Mouse (Mus musculus) spleen, postnatal 4 days (tissue): ENCODE measurements around the gene Gdf1.
A peak's percentile ranks its signal among the peaks of the same experiment; 100 is the strongest.

ENCODE experiments used
- DNase-seq, 2 experiments: peaks; one replicate each; pipeline ENCODE4 v3.0.0; 2022; ENCODE audit warnings: low spot score in 2 of 2

The Gdf1 gene

DNA sequence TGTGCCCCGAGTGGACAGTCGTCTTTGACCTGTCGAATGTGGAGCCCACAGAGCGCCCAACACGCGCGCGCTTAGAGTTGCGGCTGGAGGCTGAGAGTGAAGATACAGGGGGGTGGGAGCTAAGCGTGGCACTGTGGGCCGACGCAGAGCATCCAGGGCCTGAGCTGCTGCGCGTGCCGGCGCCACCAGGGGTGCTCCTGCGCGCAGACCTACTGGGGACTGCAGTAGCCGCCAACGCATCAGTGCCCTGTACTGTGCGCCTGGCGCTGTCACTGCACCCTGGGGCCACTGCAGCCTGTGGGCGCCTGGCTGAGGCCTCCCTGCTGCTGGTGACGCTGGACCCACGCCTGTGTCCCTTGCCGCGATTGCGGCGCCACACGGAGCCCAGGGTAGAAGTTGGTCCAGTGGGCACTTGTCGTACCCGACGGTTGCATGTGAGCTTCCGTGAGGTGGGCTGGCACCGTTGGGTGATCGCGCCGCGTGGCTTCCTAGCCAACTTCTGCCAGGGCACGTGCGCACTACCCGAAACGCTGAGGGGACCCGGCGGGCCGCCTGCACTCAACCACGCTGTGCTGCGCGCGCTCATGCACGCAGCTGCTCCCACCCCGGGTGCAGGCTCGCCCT is 1.2 kb downstream of the Gdf1 start:
- DNase-seq: peak in 1 of 2 experiments; percentile 75

DNA sequence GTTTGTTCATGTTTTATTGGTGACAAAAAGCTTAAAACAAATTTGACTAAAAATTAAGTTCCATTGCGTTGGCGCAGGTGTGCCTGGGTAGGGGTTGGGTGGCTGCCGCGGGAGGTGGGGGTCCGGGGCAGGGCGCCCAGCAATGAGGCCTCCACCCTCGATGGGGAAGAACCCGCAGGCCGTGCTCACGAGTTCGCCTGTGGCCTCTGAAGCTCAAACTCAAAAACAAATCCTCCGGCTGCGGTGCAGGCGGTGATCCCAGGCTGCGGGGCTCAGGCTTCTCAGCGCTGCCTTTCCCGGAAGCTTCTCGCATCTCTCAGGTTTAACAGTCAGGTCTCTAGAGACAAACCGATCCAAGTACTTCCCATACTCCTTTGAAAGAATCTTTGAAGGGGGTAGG is 1.9 kb downstream of the Gdf1 start:
- DNase-seq: no peak

DNA sequence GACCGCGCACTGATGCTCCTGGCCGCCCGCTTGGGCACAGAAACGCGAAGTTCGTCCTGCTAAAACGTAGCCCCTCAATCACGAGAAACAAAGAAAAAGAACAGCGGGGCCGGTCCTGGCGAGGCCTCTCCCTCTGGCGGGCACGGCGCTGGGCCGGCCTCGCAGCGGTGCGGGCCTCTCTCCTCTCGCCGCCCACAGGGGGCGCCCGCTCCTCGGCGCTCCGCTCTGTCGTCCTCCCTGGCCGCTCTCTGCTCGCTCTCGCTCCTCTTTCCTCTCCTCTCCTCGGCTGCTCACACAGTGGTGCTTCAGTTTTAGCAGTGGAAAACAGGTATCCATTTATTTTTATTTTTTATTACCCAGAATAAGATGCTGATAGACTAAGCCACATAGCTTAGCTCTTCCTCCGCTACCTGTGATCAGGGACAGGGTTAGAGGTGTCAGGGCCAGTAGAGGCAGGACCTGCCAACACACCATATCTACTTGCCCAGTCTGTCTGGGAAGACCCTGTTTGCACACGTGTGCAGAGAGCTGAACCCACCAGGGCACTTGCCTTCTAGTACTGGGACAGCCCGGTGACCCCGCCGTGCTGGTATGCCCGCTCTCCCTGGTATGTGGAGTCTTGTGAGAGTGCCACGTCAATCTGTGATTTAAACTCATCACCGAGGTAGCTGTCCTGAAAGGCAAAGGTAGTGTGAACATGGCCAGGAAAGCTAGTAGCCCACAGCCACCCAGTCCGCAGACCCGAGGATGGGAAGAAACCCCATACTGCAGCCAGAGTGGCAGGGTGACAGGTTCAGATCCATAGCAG is 2.7 kb downstream of the Gdf1 start:
- DNase-seq: peak in 1 of 2 experiments; percentile 78

DNA sequence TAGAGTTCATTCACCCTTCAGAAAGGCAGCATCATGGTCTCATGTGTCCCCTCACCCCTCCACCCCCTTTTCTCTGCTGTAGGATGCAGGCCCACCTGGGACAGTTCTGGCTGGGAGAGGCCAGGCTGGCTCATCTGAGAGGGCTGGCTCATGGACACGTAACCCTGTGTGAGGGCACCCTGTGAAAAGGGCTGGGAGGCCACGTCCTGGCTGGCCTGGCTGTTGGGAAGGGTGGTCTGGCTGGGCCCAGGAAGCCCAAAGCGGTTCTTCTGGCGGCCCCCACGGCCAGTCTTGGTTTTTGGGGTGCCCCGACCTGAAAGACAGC is 3.2 kb downstream of the Gdf1 start:
- DNase-seq: no peak

DNA sequence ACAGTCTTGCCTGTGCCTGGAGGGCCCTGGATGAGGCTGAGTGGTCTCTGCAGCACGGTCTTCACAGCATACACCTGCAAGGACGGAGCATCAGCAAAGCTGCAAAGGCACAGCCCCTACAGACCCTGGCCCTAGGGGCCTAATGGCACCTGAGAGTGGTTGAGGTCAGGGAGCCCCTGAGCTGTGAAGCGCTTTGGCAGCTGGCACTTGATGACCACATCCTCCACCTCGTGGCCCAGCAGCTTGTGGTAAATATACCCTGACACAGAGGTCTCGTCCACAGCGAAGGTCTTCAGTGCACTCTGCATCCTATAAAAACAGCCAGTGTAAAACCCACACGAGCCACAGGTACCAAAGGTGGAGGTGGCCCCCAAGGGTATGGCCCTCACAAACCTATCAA is 9.3 kb downstream of the Gdf1 start:
- no peak for DNase-seq

DNA sequence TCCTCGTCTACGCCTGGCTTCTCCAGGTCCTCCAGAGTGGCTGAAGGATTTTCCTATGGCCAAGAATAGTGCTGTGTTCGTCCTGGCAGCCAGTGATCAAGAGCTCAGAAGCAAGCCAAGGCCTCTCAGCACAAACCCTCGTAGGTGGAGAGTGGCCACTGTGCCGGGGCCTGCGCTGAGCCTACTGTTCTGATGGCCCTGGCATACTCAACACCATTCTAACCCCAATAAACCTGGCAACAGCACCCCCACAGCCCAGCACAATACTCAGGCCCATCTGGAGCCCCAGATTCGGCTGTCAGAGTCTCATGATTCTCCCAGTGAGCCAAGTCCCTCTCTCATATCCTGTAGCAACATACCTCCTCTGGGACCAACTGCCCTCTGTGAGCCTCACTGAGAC is 11.0 kb downstream of the Gdf1 start:
- DNase-seq: no peak

DNA sequence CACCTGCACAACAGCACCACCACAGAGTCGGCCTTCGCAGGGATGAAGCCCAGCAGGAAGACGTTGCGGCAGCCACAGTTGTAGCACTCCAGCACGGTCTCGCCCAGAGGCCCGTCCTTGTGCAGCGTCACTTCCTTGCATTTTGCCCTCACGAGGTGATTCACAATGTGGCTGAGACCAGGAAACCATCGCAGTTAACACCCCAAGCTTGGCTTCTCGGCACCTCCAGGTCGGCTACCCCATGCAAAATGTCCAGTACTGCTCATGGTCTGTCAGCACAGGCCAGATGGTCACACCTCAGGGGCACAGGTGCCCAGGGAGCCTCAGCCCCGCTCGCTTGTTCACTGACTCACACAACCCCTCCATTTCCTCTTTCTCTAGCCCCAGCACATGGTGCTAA is 12.4 kb downstream of the Gdf1 start:
- DNase-seq: no peak

DNA sequence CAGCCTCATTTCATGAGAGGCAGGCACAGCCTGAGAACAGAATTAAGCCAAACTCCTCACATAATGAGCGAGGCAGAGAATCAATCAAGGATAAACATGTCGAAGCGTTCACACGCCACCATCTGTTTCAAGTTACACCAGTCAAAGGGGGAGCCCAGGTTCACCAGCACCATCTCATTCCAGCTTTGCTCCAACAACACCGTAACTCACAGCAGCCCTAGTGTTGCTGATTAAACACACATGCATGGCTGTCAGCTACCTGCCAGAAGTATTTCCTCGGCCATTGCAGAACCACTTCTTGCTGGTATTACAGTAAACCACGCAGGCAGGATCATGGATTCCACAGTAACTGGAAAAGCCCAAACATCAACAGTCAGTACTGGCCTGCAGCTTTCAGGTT is 13.5 kb downstream of the Gdf1 start:
- DNase-seq: no peak

DNA sequence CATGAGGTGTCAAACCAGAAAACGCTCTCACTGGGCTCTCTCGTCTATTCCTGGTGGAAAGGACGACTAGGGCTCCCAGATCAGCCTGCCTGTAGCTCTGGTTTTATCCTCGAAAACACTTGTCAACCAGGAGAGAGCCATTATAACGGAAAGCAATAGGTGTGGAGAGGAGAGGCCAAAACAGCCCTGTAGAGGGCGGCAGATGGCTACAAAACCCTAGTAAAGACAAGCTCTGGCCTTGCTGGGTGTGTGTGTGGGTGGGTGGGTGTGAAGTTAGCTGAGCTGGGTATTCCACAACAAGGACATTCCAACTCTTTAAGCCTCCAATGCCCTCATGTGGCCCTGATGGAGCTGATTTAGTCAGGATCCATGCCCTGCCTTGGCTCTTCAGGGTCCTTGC is 14.1 kb downstream of the Gdf1 start:
- DNase-seq: peak; percentile 40 to 70

DNA sequence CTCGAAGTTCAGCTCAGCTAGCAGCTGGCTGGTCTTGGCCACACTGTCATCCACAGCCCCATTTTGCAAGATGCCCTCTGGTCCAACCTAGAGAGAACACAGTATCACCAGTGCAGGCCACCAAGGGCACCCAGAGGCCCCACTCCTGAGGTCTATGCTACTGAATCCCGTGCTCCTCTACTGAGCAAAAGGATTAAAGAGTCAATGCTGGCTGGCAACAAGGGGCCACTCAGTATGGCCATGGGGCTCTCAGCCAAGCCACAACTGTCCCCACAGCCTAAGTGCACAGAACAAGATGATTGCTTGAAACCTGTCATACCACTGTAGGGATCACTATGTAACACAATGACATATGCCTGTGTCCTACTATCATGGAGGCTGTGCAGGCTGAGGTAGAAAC is 14.7 kb downstream of the Gdf1 start:
- DNase-seq: no peak

DNA sequence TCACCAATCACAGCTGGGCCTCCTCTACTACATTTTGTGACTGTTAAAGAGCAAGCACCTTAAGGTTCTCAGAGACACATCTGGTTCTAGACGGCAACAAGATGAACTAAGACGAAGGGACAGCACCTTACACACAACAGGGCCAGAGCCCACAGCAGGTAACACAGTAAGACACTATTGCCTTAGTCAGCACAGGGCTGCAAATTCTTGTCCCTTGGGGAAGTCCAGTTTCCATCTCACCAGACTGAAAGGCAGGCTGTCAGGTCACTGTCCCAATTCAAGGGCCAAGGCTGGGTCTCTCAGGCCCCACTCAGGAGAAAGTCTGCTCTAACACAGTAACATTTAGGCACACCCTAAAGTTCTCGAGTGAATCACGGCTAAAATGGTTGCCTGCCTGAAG is 17.8 kb downstream of the Gdf1 start:
- peak in 1 of 2 experiments; percentile 57 for DNase-seq

DNA sequence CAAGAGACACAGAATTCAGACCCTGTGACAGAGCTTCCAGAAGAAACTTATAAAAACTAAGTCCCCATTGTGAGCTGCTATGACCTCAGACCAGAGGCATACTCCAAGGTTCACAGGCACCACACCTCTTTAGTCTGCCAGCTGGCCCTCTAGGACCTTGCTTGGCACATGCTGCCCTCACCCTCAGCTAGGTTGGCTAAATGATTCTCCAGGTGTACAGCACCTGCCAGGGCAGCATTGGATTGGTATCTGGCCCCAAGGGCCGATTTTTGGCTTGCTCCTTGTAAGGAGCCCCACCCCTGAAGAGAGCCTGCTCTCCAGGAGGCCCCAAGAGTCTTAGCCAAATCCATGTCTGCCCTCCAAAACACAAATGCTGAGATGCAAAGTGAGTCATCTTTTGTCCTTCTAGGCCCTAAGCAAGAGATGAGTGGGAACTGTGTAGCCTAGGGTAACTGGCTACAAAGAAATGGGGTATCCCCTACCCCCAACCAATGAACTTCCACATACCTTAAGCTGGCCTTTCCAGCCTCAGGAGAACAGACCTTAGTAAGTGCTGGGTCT is 18.3 kb downstream of the Gdf1 start:
- DNase-seq: no peak

DNA sequence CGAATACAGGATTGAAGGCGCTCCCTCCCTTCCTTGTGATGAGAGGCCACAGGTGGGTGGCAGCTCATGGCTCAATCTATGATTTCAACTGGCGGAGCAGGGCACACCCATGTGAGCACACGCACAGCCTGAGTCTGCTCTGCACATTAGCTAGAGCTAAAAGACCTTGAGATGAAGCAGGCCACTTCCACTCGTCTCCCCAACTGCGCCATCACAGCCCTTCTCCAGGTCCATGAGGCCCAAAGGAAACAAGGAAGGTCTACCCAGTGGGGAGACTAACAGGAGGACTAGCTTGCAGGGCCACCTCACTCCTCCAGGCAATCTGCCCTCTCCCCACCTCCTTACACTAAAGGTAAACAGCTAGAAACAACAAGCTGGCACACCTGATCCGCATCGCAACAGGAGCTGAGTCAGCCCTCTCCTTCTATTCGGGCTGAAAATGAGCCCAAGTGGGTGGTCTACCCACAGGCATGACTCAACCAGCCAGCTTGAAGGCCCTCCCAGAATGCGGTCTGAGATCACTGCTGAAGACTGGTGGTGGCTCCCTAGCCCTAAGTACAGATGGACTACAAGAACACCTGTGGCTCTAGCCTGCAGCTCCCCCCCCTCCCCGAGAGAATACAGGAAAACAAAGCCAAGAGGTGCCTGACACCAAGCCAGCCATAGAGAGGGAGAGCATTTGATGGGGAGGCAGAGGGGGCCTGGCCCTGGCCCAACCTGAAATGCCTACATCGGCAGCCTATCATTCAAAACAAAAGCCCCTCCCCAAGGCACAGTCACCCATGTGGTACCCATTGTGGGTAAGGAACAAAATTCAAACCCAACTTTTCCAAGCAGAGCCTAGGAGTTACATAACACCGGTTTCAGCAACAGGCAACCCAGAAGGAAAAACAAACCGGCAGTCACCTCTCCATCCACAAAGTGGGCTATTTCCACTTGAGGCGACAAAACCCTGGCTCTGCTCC is 21.7 kb downstream of the Gdf1 start:
- no peak for DNase-seq

DNA sequence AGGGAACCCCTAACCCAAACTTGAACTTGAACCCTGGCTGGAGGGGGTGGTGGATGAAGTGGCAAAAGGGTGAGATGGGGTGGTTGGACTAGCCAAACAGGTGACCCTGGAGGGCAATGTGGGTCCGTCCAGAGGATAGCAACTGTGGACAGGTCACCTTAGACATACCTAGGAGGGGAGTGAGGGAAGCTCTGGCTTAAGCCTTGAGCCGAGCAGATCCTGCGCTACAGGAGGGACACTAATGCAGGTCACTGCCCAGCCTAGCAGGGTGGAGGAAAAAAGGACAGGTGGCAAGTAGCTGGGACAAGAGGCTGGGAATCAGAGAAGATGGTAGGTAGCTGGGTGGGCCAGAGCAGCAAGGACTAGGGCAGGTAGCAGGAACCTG is 22.4 kb downstream of the Gdf1 start:
- DNase-seq: no peak

DNA sequence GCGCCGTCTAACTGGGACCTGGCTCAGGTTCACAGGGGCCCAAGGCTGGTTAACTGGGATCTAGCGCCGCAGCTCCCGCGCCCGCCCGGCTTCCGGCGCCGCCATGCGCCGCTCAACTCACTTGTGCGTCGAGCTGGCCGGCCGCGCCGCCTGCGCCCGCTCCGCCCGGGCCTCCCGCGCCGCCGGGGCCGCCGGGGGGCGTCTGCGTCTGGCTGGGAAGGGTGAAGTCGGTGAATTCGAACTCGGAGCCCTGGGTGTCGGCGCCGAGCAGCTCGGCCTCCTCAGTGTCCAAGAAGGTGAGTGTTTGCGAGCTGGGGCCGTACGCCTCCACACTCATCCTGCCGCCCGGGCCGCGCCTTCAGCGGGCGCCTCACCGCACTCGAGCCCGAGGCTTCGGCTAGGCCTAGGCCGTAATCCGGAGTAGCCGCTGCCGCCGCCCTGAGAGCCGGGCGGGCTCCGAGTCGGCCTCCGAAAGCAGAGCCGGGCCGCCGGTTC is 23.1 kb downstream of the Gdf1 start:
- DNase-seq: peak; percentile 71 to 89

DNA sequence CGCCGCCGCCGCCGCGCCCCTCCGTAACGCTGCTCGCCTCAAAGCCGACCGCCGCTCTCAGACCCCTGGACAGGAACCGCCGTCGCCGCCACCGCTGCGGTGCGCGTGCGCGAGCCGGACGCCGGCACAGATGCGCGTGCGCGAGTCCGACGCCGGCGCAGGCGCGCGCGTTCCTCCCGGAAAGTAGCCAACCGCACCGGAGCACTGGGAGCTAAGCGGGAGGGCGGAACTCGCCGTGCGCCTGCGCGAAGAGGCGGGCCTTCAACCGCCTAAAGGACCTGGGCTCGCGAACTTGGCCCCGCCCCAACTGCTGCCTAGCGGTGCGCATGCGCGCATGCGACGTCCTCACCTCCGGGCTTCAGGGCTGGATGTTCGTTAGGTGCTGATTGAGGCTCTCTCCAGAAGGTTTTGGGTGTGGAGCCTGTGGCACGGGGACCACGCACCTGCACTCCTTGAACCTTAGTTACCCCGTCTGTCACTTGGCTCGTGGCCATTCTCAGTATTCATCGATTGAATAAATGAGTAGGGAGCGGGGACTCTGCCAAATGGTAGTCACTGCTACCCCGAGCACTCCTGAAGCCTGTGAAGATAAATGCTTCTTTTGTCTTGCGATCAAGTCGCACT is 23.7 kb downstream of the Gdf1 start, which contains the start of gene Upf1:
TSS of gene Upf1 (minus strand) at position 85 of the 624 bp plus-strand sequence.
- DNase-seq: peak; percentile 100

DNA sequence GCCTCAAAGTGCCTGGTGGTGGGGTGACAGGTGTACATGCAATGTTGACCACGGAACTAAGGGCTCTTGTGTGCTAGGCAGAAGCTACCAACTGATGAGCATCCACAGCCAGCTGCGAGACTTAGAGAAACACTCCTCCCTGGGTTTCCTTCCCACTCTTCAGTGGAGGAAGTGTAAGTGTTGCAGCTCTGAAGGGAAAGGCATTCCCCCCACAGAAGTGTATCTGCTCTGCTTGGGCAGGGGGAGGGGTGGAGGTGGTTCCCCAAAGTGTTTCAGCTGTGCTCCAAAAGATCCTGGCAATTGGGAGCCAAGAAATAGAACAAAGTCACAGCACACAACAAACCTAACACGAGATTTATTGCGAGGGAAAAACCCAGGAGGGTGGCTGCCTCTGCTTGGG is 24.4 kb downstream of the Gdf1 start:
- DNase-seq: no peak

DNA sequence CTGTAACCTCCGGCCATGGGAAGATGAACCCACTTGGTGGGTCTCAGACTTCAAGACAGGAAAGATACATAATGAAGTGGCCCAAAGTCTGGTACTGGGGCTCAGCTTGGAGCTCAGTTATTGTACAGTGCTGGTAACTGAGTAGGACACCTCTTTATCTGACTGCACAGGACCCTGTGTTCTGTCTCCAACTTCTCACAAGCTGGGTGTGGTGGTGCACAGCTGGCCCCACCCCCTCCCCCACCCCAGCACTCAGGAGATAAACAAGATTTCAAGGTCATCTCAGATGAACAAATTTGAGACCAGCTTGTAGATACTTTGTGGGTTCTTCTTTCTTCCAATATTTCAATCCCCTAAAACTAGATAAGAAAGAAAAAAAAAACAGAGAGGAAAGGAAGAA is 26.5 kb downstream of the Gdf1 start:
- DNase-seq: peak in 1 of 2 experiments; percentile 58

DNA sequence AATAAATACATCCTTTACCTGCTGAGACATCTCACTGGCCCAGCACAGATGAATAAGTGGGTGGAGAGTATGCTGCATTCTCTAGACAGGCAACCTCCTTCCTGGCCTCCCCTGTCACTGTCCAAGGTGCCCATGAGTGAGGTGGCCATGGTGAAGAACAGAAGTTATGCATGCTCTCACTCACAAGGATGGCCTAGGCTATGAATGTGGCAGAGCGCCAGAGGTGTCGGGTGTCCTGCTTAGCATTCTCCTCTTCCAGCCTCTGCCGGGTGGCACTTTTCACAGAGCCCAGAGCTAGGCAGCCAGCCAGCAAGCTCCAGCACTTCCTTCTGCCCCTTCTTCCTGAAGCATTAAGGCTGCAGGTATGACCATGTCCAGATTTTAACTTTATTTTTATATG is 29.8 kb downstream of the Gdf1 start:
- peak in 1 of 2 experiments; percentile 59 for DNase-seq

DNA sequence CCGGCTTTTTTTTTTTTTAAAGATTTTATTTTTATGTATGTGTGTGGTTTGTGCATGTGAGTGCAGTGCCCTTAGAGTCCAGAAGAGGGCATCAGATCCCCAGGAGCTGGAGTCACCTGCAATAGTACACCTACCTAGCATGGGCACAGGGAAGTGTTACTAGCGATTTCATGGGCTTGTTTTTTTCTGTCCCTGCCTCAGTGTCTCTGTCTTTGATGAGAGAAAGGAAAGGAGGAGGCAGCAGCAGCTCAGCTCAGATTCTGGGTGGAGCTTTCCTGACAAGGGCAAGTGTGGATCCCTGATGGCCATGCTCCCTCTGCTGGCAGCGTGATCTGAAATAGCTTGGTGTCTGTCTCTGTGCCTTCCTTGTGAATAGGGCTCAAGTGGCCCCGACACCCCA is 31.2 kb downstream of the Gdf1 start:
- DNase-seq: peak in 1 of 2 experiments; percentile 71

DNA sequence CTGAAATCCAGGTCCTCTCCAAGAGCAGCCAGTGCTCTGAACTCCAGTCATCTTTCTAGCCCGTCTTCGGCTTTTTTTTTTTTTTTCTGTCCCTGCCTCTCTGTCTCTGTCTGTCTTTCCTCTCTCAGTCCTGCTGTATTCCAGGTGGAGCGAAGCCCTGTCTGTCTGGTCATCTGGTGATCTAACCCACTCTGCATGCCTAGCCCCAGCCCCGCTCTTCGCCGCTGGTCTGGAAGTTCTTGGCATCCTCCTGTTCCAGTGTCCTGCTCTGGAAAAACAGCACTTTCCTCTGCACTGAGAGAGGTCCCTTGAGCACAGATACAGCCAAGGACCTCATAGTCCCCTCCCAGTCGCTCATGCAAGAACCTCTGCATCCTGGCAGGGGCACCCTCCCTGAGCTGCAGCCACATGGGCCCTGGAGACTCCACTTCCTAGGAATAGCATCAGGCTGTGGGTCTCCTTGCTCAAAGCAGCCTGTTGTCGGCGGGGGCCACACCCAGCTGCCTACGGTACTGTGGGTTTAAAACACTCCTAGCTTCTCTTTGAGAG is 31.9 kb downstream of the Gdf1 start:
- peak in 1 of 2 experiments; percentile 56 for DNase-seq
